Mouse (Mus musculus) embryonic fibroblast, embryonic 13.5 days (primary cell): ENCODE measurements around the gene Mgat4b.

ENCODE experiments used
- CTCF ChIP-seq: IDR thresholded peaks from 2 replicates; pipeline ENCODE4 v1.5.1; 2011; ENCODE audit warnings: mild to moderate bottlenecking, control low read depth, low read length, moderate library complexity, borderline replicate concordance; ENCODE audit not compliant: insufficient read depth
- POLR2A ChIP-seq: IDR thresholded peaks from 2 replicates; pipeline ENCODE4 v1.6.1; 2011; ENCODE audit warnings: low read depth, mild to moderate bottlenecking, control low read depth, low read length, moderate library complexity

- TF ChIP-seq POLR2A (no peak), CTCF (no peak)
Measured at GRCm38 (mm10) chr11:50272819-50273218, 62.1 kb downstream of the Mgat4b start.
